Mouse (Mus musculus) ovary, adult 18-20 months (tissue): ENCODE results near the gene Catsperg1.
A peak's percentile ranks its signal among the peaks of the same experiment; 100 is the strongest.
"Not testable (repeated sequence)": the region's sequence is repeated elsewhere in the genome, so short reads cannot be mapped to it uniquely, and the experiment has no call there.

Source experiments
- DNase-seq: peaks from one replicate; pipeline ENCODE4 v3.0.0; 2022; ENCODE audit warnings: low spot score, mixed read lengths

The Catsperg1 gene

DNA sequence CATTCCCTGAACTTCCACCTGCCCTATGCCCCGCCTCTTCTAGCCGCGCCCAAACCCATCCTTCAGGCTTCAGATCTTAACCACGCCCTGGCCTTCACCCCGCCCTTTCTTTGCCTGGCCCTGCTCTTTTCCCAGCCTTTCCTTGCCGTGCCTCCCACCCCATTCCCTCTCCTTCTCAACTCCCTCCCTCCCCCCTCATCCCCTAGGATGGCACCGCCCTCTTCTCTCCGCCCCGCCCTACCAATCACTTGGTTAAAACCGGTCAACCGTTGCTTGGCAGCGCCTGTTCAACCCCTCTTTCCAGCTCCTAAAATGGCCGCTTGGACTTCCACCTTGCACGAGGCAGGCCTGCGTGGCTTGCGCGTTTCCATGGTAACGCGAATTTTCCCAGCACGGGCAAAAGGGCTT, at the start of gene Catsperg1:
Catsperg1 (minus strand) TSS at position 361 of the 408 bp plus-strand sequence.
- no peak for DNase-seq

DNA sequence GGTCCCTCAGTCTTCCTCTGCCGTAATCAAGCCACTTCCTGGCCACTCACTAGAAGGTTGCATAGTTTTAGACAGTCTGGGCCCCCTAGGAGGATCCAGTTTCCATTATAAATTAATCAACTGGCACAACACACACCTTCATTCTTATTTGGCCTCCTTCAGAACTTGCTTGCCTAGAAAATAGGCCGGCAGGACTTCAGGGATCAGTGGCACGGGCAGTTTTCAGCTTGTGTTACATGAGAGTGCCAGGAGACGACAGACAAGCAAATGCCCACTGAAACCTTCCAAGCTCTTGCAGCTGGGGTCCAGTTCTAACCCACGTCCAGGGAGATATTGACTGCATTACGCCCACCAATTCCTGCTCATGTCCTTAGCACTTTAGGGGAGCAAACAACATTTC, 48.3 kb upstream of the Catsperg1 start:
- no peak for DNase-seq

DNA sequence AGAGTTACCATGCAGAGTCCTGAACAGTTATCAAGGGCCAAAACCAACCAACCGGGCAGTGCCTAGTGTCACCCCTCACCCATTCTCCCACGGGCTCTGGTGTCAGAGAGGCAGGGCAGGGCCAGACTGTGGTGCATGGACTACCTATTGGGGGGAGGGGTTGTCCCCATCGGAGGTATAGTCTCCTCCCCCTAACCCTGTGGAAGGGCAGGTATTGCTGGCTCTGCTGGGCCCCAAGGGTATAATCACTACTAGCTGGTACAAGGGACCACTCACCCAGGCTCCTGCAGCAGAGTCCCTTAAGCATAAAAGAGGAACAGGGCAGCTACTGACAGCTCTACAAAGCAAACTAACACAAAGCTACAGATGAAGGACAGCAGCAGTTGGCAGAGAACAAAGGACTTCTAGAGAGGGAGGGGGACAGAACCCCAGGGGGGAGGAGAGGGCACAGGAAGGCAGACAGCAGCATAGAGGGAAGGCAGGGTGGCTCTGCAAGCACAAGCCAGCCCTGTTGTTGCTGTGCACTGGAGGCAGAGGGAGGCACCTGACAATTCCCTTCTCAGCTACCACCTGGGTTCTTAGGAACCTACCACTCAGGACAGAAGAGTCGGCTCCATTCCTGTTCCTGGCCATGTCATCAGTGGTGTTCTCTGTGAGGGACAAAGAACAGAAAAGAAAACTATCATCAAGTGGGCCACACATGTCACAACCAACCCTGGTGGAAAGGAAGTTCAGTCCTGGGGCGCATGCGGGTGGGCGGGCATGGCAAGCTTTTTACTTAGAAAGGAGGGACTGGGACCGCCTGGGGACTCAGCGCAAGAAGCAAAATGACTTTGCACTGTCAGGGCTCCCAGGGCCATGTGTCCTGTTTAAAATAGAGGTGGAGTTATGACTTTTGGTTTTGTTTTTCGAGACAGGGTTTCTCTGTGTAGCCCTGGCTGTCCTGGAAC, 46.2 kb upstream of the Catsperg1 start:
- no peak for DNase-seq

DNA sequence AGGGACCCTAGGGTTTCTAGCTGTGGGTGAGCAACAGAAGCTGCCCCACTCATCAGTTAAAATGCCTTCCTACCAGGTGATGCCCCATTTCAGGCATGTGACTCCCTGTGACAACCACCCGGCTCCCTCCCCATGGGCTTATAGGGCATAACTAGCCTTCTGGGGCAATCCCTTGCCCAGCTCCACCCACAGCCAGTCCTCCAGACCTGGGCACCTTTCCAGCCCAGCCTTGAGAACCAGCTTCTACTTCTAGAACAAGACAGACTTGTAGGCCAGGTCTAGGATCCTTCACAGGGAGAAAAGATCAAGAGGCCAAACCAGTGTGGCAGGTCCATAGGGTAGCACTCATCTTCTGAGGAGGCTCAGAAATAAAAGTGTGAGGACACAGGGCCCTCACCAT, 43.5 kb upstream of the Catsperg1 start:
- no peak for DNase-seq

DNA sequence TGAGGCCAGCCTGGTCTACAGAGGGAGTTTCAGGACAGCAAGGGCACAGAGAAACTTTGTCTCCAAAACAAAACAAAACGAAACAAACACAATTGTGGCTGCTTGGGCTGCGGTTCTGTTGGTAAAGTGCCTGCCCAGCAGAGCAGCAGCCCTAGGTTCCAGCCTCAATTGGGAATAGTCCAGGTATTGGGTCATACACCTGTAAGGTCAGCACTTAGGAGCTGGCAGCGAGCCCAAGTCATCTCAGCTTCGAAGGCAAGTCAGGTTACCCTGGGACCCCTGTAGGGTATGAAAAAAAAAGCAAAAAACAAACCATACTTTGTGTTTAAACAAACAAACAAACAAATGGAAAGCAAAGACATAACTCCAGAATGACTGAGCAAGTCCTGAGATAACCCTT, 42.0 kb upstream of the Catsperg1 start:
- DNase-seq: no peak

DNA sequence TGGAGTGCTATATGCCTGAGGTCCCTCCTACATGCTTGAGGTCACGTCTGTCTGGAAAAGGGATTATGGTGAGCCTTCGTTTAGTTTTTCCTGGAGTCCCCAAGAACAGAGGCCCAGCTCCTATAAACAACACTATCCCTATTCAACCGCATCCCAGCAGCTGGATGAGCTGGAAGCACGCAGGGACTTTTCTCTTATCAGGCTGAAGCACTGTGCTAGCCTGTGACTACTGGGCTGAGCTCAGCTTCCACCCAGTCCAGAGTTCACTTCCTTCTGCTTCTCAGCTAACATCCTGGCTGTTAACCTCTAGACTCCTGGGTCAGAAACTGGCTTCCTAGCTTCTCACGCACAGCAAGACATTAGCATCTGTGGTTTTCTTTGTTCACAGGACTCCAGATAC, 40.0 kb upstream of the Catsperg1 start:
- no peak for DNase-seq

DNA sequence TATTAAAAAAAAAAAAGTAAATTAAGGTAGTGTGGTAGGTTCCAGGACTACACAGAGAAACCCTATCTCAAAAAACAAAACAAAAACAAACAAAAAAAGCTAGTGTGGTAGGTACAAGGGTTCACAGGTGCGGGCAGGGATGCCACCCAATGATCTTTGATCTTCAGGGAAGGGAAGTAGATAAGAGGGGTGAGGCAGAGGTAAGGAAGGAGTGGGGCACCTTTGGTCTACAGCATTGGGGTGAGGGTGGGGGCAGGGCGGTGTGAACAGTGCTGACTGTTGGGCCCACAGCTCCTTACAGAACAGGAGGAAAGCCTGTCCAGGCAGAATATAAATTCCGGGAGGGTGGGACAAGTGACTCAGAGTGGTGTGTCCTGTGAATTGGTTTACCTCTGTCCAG, 37.3 kb upstream of the Catsperg1 start:
- no peak for DNase-seq

DNA sequence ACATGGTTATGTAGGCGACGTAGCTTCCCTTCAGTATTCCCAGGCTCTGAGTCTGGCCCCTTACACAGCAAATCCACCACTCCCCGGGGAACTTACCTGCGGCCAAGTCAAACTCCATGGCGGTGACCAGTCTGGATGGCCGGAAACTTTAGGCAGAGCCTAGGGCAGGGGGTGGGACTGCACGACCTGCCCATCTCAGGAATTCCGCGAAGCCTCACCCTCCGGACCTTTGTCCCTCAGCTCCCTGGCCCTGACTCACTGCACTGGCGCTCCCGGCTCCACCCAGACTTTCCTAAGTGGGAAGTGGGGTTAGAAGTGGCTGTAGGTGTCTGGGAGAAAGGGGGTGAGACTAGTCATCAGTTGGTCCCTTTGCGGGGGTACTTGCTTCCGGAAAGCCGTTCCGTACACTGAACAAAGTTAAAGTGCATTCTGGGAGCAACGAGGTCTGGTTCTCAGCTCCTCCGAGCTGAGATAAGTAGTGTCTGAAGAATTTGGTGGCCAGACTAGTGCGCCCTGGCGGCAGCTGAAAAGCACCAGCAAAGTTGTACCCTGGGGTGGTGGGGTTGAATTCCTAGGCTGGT, 34.5 kb upstream of the Catsperg1 start, which contains the start of gene 2200002D01Rik:
2200002D01Rik (minus strand) TSS at position 206 of the 581 bp plus-strand sequence.
- no peak for DNase-seq

DNA sequence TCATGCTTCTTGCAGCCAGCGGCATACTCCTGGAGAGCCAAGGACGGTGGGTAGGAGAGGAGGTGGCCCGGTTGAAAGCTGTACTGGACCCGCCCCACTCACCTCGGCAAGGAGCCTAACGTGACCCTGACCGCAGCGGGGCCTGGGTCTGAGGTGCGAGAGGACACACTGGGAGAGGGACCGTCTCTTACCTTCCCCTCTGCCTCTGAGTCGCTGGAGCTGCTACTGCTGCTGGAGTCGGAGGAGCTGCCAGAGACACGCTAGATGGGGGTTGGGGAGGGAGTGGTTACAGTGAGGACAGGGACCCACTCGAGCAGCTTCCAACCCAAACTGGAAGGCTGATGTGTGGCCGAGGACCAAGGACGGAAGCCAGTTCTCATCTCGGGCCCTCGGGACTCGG, 33.9 kb upstream of the Catsperg1 start:
- DNase-seq: no peak

DNA sequence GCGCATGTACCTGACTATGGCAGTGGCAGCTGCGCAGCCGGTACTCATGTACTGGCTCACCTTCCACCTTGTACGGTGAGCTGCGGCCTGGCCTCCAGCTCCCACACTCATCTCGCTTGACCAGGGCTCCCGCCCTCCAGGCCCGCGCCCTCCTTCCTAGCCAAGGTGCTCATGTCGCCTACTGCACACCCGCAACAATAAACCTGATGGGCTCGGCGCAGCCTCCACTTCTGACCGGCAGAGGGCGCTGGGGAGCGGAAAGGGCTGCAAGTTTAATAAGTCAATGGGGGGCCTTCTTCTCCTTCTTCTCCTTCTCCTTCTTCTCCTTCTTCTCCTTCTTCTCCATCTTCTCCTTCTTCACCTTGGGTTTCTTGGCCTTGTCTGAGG, 33.5 kb upstream of the Catsperg1 start:
- DNase-seq: peak; percentile 43

DNA sequence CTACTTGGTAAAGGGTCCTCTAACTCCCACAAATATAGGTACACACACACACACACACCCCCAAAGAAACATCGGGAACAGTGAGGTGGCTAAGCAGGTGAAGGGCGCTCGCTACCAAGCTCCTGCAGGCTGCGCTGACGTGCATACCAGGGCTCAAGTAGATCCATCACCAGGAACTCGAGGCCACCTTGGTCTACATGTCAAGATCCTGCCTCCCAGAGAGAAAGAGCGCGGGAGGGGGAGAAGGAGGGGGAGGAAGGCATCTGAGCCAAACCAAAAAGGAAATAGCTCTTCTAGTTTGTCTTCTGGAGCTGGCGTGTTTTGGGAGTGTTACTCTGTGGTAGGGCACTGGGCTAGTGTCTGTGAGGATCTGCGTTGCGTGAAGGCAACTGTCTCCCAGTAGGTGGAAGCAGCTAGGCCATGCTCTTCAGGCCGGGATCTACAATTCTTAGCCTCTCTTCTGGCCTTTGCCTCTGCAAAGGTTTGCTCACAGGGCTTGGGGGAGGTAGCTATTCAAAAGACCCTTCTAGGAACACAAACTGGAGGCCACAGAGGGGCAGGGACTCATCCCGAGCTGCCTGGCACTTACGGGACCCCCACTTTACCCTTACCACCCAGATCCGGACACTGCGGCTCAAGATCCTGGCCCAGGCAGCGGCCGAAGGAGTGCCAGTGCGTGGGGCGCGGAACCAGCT, 32.9 kb upstream of the Catsperg1 start:
- no peak for DNase-seq

DNA sequence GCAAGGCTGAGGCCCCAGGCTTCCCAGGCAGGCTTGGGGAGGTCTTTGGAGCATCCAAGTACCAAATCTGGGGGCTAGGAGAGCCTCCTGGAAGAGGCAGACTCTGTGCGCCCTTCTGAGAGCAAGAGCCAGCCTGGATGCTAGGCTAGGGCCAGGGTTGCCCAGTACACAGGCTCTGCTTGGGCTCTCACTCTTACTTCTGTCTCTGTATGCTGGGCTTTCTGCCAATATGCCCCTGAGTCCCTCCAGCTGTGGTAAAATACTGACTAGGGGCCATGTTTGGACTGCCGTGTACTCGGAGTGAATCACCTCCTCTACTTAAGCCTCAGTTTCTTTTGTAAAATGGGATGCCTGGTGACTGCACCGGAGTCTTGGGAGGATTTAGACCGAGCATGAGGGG, 32.2 kb upstream of the Catsperg1 start:
- no peak for DNase-seq

DNA sequence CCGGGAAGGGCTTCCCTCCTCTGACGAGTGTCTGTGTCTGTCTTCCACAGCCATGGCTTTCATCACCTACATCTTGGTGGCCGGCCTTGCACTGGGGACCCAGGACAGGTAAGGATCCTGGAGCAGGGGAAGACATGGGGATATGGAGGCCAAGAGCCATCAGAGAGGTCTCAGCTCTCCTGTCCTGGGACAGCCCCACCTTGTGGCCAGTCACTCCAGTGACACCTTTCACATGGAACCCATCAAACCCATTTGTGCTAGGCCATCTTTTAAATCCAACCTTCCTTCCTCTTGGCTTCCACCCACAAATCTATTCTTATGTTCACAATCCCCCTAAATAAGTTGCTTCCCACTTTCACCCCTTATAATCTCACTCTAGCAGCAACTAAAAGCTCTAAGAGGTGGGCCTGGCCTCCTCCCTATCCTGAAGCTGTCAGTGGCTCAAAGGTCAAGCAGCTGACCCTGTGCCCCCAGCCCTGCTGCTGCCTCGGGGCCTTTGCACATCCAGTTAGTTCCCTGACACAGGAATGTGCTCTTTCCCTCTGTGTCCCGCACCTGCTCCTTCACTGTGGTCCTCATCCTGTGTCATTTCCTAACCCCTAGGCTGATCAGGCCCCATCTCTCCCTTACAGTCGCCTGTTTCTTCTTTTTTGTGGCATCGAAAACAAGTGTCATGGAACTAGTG, 31.0 kb upstream of the Catsperg1 start:
- DNase-seq: no peak

DNA sequence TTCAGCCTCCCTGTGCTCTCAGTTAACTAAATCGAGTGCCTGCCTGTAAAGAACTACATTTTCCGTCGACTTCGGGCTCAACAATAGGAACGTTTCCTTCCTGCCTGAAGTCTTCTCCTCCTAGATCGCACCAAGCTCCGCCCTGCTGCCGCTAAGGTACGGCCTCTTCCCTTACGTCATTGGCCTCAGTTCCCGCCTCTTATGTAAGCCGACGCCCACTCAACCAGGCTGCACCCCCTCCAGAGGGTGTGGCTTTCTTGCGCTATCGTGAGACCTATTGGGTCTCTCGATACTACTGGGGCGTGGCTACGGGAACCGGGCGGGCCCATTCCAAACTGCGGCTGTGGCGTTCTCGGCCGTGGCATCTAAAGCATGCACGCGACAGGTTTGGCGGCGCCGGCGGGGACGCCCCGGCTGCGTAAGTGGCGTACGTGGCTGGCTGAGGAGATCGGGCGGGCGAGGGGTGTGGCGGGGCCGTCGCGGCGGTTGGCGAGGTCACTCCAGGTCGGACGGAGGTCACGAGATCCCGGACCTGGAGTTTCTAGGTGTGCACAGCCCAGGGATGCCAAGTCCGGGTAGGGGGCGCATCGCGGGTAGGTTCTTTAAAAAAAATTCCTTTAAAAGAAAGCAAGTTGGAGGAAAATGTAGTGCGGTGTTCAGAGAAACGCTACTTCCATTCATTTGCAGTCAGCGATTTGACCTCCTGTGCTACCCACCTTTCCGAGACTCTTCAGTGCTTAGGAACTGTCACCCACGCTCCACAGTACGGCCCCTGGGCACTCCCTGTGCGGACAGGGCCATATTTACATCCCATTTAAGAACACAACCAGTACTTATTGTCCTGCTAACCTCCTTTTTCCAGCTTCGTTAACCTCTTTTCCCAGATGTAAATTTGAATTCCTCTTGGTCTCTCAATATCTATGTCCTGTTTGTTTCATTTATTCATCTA, 24.5 kb upstream of the Catsperg1 start, which contains the start of gene Yif1b:
Yif1b (plus strand) TSS at position 311 of the 949 bp plus-strand sequence.
- peak; percentile 97 for DNase-seq

DNA sequence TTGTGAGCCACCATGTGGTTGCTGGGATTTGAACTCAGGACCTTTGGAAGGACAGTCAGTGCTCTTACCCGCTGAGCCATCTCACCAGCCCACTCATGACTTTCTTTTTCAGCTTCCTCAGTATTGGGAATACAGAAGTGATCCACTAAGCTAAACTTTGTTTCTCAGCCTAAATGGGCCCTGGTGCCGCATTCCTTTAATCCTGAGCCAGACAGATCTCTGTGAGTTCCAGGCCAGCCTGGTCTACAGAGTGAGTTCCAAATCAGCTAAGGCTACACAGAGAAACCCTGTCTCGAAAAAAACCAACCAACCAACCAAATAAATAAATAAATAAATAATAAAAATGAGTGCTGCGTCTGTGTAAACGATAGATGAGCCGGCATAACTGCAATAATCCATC, 23.8 kb upstream of the Catsperg1 start:
- DNase-seq: not testable (repeated sequence)

DNA sequence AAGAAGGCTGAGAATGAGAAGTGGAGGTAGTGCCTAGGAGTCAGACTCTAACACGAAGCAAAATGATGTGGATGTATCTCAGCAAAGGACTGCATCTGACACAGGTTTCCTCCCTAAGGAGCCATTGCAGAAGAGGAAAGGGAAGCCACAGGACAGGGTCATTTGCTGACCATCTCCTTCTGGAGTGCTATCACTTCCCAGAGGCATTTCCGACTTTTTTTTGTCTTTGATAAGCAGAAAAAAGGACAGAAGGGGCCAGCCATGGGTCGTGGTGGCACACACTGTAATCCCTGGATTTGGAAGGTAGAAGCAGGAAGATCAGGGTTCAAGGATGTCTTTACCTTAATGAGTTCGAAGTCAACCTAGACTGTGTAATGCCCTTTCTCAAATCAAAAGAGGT, 22.8 kb upstream of the Catsperg1 start:
- no peak for DNase-seq

DNA sequence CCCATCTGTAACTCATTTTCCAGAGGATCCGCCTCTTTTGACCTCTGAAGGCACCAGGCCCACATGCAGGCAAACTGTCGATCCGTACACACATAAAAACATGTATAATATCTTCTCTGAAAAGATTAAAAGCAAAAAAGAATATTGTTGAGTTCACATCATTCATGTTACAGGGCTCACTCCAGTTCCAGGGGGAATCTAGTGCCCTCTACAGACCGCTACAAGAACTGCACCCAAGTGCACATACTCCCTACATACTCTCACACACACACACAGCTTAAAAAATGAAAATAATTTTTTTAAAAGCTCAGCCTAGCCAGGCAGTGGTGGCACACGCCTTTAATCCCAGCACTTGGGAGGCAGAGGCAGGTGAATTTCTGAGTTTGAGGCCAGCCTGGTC, 20.8 kb upstream of the Catsperg1 start:
- DNase-seq: no peak

DNA sequence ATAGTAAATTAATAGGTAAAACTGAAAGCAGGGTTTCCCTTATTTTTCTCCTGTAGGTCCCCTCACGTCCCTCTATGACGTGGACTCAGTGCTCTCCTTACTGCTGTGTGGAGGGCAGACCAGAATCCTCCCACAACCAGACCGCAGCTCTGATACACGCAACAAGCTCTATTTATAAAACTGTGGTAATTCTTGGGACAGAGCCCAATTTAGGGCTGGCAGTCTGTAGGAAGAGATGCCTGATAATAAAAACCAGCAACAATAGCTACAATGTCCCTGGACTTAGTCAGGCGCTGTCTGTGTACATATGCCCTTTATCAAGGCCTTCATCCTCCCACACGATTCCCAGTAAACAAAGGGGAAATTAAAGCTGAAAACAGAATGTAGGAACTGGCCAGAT, 19.9 kb upstream of the Catsperg1 start:
- peak; percentile 40 for DNase-seq

DNA sequence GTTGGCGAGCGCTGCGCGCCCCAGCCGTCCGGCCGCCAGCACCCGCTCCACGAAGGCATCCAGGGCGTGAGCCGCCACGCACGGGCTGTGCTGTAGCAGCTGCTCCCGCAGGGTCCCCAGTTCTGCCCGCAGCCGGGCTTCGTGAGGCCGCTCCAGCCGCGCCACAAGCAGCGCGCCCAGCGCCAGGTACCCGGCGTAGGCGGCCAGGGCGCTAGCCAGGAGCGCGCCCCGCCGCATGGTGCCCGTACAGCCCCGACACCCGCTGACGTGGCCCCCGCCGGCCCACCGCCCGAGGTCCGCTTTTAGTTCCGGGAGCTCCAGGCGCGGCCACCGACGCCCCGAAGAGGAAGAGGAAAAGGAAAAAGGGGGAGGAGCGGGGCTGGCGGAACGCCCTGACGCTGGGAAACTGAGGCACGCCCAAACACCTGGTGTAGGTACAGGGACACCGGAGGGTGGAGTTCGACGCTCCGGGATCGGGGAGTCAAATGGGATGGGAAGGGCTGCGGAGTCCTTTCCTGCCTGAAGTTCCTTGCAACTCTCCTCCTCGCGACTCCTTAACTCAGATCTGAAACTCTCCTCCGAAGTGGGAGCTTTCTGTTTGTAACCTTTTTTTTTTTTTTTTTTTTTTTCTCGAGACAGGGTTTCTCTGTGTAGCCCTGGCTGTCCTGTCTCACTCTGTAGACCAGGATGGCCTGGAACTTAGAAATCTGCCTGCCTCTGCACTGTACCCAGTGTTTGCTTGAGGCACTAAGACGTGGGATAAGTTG, 18.6 kb upstream of the Catsperg1 start, which contains the start of gene Kcnk6:
Kcnk6 (minus strand) TSS at position 269 of the 767 bp plus-strand sequence.
- DNase-seq: no peak

DNA sequence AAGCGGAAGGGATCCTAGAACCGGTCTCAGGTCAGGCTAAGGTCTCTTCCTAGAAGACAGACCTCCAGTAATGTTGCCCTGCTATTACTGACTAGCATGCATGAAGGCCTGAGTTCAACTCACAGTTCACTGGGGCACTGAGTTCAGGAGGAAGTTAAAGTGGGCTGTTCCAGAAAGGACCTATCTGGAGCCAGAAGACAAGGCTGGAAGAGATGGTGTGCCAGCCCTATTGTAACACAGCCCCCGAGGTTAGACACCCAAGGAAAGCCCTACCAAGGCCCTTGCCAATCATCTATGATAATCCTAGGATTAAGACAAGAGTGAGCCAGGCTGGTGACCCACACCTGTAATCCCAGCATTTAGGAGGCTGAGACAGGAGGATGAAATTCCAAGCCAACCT, 17.7 kb upstream of the Catsperg1 start:
- no peak for DNase-seq
